13 mouse cellular contexts compared by ENCODE assay signal in the genomic region with DNA sequence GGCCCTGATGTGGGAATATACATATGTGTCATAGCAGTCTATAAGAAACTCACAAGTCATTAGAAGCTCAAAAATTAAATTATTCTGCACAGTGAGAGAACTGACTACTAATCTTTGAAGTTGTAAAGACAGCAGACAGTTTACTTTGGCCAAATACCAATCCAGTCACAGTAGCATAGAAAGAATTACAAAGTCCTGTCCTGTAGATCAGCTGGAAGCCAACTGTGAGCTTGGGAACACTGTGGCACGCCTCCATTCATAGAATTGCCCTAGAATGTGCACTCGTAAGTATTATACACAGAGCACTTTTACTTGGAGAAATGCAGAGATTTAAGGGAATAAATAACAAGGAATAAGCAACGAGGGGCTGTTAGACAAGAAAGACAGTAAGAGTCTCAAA.
"Had no signal": no experiment of that assay in that cellular context is flagged by ENCODE, and none has a peak within 500 bp of the region (broad histone marks: within the 10 kb centered on the region; RNA-seq: fewer than 3 reads in every experiment).

No protein-coding gene starts in this region.

- H3K27ac ChIP-seq: limb, embryonic 15.5 days; liver, embryonic 14.5 days; neural tube, embryonic 15.5 days; stomach, postnatal 0 days had no signal

- DNase-seq: kidney, adult 11 months; kidney, postnatal 14 days; layer of hippocampus, adult 9-11 months; layer of hippocampus, postnatal 36 days; lung, postnatal 14 days; right cerebral cortex, adult 18-20 months; right cerebral cortex, postnatal 25 days had no signal

- H3K9me3 ChIP-seq: limb, embryonic 15.5 days; neural tube, embryonic 15.5 days had no signal

- ATAC-seq: hindbrain, embryonic 16.5 days had no signal

- H3K4me1 ChIP-seq: limb, embryonic 15.5 days; neural tube, embryonic 15.5 days had no signal

- H3K4me3 ChIP-seq: limb, embryonic 15.5 days; myocyte; neural tube, embryonic 15.5 days had no signal

- H3K27me3 ChIP-seq: limb, embryonic 15.5 days; neural tube, embryonic 15.5 days had no signal

- H3K4me2 ChIP-seq: limb, embryonic 15.5 days; neural tube, embryonic 15.5 days had no signal

- H3K36me3 ChIP-seq: limb, embryonic 15.5 days; neural tube, embryonic 15.5 days had no signal

- H3K9ac ChIP-seq: limb, embryonic 15.5 days; liver, embryonic 14.5 days; neural tube, embryonic 15.5 days had no signal
